Mouse (Mus musculus) thymus, adult 2 months (tissue): ENCODE data around the gene Usp29.

Experiments used
- CTCF ChIP-seq: fragments of 200-500 bp; IDR thresholded peaks from 2 replicates; pipeline ENCODE4 v1.5.1; 2012; ENCODE audit warnings: mild to moderate bottlenecking, control low read depth, low read length, moderate library complexity, borderline replicate concordance; ENCODE audit not compliant: control insufficient read depth, poor library complexity, insufficient read depth; ENCODE audit errors: extremely low read depth
- POLR2A ChIP-seq: fragments of 200-500 bp; IDR thresholded peaks from 2 replicates; pipeline ENCODE4 v1.6.1; 2012; ENCODE audit warnings: mild to moderate bottlenecking, low read length, control low read depth, moderate library complexity; ENCODE audit not compliant: control insufficient read depth, poor library complexity, insufficient read depth; ENCODE audit errors: extremely low read depth

DNA sequence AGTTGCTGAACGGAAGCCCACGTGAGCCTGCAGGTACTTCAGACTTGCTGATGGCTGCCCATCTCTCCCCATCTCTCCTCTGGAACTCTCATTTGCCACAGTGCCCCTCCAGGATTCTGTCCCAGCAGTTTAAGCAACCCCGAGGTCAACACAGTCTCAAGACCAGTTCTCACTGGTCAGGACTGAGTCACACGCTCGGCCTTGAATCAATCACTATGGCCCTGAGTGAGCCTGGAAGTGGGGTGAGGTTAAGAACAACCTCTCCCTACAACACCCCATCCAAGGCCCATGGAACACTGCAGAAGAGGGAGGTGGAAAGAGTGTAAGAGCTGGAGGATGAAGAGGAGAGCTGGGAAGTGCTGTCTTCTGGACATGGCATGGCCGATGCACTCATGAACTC is 44.9 kb upstream of the Usp29 start:
- TF ChIP-seq POLR2A: no peak
- TF ChIP-seq CTCF: no peak
